Mouse (Mus musculus) megakaryocyte, embryonic 14.5 days (primary cell): Measurements from ENCODE around the gene Mrps14. TPM values are rescaled to one million over a fixed set of nuclear protein-coding genes. Genes with fewer than 3 reads are reported as not detected.
A peak's percentile ranks its signal among the peaks of the same experiment; 100 is the strongest.

Experiments used
- H3K27me3 ChIP-seq: replicated peaks from 2 replicates; pipeline ENCODE3; 2012; ENCODE audit warnings: inconsistent platforms
- H3K36me3 ChIP-seq: replicated peaks from 2 replicates; pipeline ENCODE3; 2012; ENCODE audit warnings: low read length, inconsistent platforms, mixed read lengths
- H3K4me1 ChIP-seq: 2 replicates; pipeline ENCODE4 v1.6.1; 2012; ENCODE audit warnings: inconsistent platforms
- H3K4me3 ChIP-seq: replicated peaks from 2 replicates; pipeline ENCODE3; 2012; ENCODE audit warnings: moderate library complexity, mild to moderate bottlenecking, inconsistent platforms
- H3K9me3 ChIP-seq: 2 replicates; pipeline ENCODE4 v1.6.1; 2012; ENCODE audit warnings: inconsistent platforms
- FLI1 ChIP-seq: IDR thresholded peaks from 2 replicates; pipeline ENCODE4 v1.6.1; 2012; ENCODE audit warnings: low read length, inconsistent platforms, mixed read lengths
- GATA1 ChIP-seq: IDR thresholded peaks from 3 replicates; pipeline ENCODE4 v1.6.1; 2012; ENCODE audit warnings: mixed read lengths, low read length, inconsistent platforms, borderline replicate concordance
- polyA plus RNA-seq: library from polyadenylated mRNA; stranded (reverse); fragments of >175 nt; gene quantifications from 2 replicates; pipeline ENCODE4 v1.2.3, GENCODE M21; 2012; ENCODE audit warnings: low replicate concordance; ENCODE audit not compliant: insufficient read depth

Mrps14 gene
- polyA plus RNA-seq, 1 experiment, result 0.86 TPM

- Histone ChIP-seq H3K9me3 (no peaks in the 10 kb centered on the region), H3K4me3 (no peak overlapping the region), H3K36me3 (no peaks in the 10 kb centered on the region), H3K4me1 (peaks cover 13% of the 10 kb centered on the region), H3K27me3 (peaks cover 2% of the 10 kb centered on the region)
- no peak for TF ChIP-seq FLI1
- TF ChIP-seq GATA1, result no peak
Measured at GRCm38 (mm10) chr1:160184506-160184905, 10.5 kb upstream of the Mrps14 start.

GRCm38 (mm10) chr1:160195337-160195663 is 285 bp downstream of the Mrps14 start:
- no peak for TF ChIP-seq FLI1
- no peak for TF ChIP-seq GATA1
- H3K36me3 ChIP-seq, result peaks cover 37% of the 10 kb centered on the region
- no peaks in the 10 kb centered on the region for H3K9me3 ChIP-seq
- H3K27me3 ChIP-seq, result no peaks in the 10 kb centered on the region
- H3K4me3 ChIP-seq, result peak overlapping the region; percentile 99
- H3K4me1 ChIP-seq, result peaks cover 35% of the 10 kb centered on the region

- Histone ChIP-seq H3K9me3 (no peaks in the 10 kb centered on the region), H3K4me3 (no peak overlapping the region), H3K27me3 (no peaks in the 10 kb centered on the region), H3K36me3 (peaks cover 79% of the 10 kb centered on the region), H3K4me1 (peaks cover 33% of the 10 kb centered on the region)
- TF ChIP-seq GATA1 (no peak), FLI1 (no peak)
Measured at GRCm38 (mm10) chr1:160205486-160205885, 10.5 kb downstream of the Mrps14 start.

GRCm38 (mm10) chr1:160209844-160210243 is 14.8 kb downstream of the Mrps14 start:
- TF ChIP-seq FLI1 (no peak), GATA1 (no peak)
- Histone ChIP-seq H3K9me3 (no peaks in the 10 kb centered on the region), H3K27me3 (no peaks in the 10 kb centered on the region), H3K36me3 (peaks cover 39% of the 10 kb centered on the region), H3K4me3 (peak overlapping the region; percentile 8), H3K4me1 (peaks cover 52% of the 10 kb centered on the region)

- H3K9me3 ChIP-seq, result no peaks in the 10 kb centered on the region
- peak overlapping the region; percentile 96 for H3K4me3 ChIP-seq
- TF ChIP-seq FLI1, result no peak
- H3K27me3 ChIP-seq, result no peaks in the 10 kb centered on the region
- peaks cover 32% of the 10 kb centered on the region for H3K36me3 ChIP-seq
- H3K4me1 ChIP-seq, result peaks cover 56% of the 10 kb centered on the region
Measured at GRCm38 (mm10) chr1:160210566-160210965, 15.6 kb downstream of the Mrps14 start.

- H3K4me1 ChIP-seq, result peaks cover 49% of the 10 kb centered on the region
- peak overlapping the region; percentile 96 for H3K4me3 ChIP-seq
- H3K27me3 ChIP-seq, result no peaks in the 10 kb centered on the region
- peaks cover 21% of the 10 kb centered on the region for H3K36me3 ChIP-seq
- H3K9me3 ChIP-seq, result no peaks in the 10 kb centered on the region
- no peak for TF ChIP-seq GATA1
- TF ChIP-seq FLI1, result no peak
Measured at GRCm38 (mm10) chr1:160211597-160212122, 16.6 kb downstream of the Mrps14 start.

- Histone ChIP-seq H3K36me3 (peaks cover 15% of the 10 kb centered on the region), H3K4me1 (peaks cover 45% of the 10 kb centered on the region), H3K4me3 (peak overlapping the region; percentile 96), H3K9me3 (no peaks in the 10 kb centered on the region), H3K27me3 (no peaks in the 10 kb centered on the region)
- TF ChIP-seq FLI1, result no peak
- TF ChIP-seq GATA1, result no peak
Measured at GRCm38 (mm10) chr1:160212123-160212691, 17.2 kb downstream of the Mrps14 start.

- H3K36me3 ChIP-seq, result peaks cover 8% of the 10 kb centered on the region
- TF ChIP-seq GATA1, result 0 out of 3 replicates have a peak, but pooled peaks have one; percentile 28
- TF ChIP-seq FLI1, result peak; percentile 90
- peaks cover 37% of the 10 kb centered on the region for H3K4me1 ChIP-seq
- no peaks in the 10 kb centered on the region for H3K27me3 ChIP-seq
- peak within 1 kb of the TSS; percentile 96 for H3K4me3 ChIP-seq
- H3K9me3 ChIP-seq, result no peaks in the 10 kb centered on the region
Measured at GRCm38 (mm10) chr1:160212703-160213669, 18.0 kb downstream of the Mrps14 start, which contains the start of gene Cacybp. Gene Cacybp (minus strand): TSS chr1:160212875.

- peaks cover 32% of the 10 kb centered on the region for H3K4me1 ChIP-seq
- H3K9me3 ChIP-seq, result no peaks in the 10 kb centered on the region
- H3K36me3 ChIP-seq, result peaks cover 5% of the 10 kb centered on the region
- H3K4me3 ChIP-seq, result peak overlapping the region; percentile 96
- TF ChIP-seq GATA1 (no peak), FLI1 (no peak)
- H3K27me3 ChIP-seq, result no peaks in the 10 kb centered on the region
Measured at GRCm38 (mm10) chr1:160214171-160214570, 19.2 kb downstream of the Mrps14 start.

GRCm38 (mm10) chr1:160217898-160218297 is 22.9 kb downstream of the Mrps14 start:
- H3K9me3 ChIP-seq, result no peaks in the 10 kb centered on the region
- TF ChIP-seq GATA1, result no peak

More at GRCm38 (mm10) chr1:160217898-160218297, 22.9 kb downstream of the Mrps14 start:
- Histone ChIP-seq H3K27me3 (no peaks in the 10 kb centered on the region), H3K4me3 (no peak overlapping the region), H3K36me3 (peaks cover 40% of the 10 kb centered on the region), H3K4me1 (peaks cover 15% of the 10 kb centered on the region)
